Mouse (Mus musculus): ENCODE data around the gene Gsx2.

DNA sequence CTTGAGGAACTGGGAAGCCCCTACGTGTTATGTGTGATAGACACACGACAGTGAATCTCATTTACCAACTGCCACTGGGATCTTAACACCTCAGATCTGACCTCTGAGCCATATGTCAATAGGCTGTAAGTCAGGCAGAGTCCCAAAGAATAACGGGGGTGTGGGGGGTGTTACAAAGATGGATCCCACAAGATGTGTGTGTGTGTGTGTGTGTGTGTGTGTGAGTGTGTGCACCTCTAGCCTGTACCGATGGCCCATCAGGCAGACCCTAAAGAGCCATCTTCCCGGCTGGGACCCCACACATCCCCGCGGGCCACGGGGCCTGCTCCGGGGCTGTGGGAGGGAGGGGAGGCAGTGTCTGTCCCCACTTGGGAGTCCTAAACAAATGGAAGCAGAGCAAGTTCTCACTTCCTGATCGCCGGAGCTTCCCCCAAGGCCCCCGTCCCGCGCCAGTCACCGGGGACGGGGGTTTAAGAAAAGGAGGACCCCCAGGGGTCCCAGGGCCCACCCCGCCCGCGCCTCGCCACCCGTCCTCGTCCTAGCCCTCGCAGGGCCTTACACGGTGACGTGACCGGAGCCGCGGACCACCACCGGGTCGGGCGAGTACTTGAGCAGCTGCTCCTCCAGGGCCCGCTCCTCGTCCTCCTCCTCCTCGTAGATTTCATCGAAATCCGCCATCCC is 31.6 kb upstream of the Gsx2 start:
- no peak for TF ChIP-seq GATA1 (IDR thresholded peaks at IDR 0.05; ENCODE audit: low read length)
- no peak for TF ChIP-seq TAL1 (IDR thresholded peaks at IDR 0.05; ENCODE audit: low read length)

Measured in erythroblast, embryonic 14.5 days (primary cell).